Mouse (Mus musculus) olfactory bulb, adult 2 months (tissue): Measurements from ENCODE around the gene Lce1a1.

ENCODE experiments used
- CTCF ChIP-seq: fragments of 200-500 bp; IDR thresholded peaks from 2 replicates; pipeline ENCODE4 v1.5.1; 2012; ENCODE audit warnings: low read depth, mild to moderate bottlenecking, low read length, moderate library complexity; ENCODE audit not compliant: insufficient read depth
- POLR2A ChIP-seq: fragments of 200-500 bp; IDR thresholded peaks from 2 replicates; pipeline ENCODE4 v1.6.1; 2012; ENCODE audit warnings: mild to moderate bottlenecking, low read depth, low read length, moderate library complexity; ENCODE audit not compliant: insufficient read depth

DNA sequence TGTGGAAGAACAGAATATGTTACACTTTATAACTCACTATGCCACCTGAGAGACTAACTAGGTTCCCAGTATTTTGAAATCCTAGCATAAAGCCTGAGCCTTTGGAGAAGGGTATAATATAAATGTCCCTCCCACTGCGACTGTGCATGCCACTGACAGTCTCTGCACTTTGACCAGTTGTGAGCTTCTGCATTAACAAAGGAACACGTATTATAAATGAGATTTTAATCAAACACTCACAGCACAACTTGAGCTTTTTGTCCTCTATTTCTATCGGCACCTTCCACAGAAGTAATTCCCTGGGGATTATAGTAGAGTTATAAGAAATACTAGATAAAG, 9.5 kb downstream of the Lce1a1 start:
- TF ChIP-seq CTCF (no peak), POLR2A (no peak)
